Mouse (Mus musculus): ENCODE measurements around the gene Blm.

DNA sequence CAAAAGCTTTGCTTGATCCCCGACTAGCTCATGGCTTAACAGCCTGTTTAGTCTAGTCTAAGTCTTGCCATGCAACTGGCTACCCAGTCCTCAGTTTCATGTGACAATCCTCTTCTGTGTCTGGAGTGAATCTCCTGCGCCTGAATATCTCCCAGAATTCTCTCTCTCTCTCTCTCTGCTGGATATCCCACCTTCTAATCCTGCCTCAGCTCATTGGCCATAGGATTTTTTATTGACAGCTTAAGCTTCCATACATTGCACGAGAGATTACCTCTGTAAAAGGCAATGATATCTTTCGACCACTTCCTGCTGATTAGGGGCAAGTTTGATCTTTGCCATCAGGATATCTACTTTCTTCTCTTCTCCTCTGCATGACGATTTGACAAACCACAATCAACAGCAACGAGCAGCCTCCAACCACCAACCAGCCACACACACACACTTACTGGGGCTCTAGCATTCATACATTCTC, 85.3 kb downstream of the Blm start:
- TF ChIP-seq EP300 (IDR thresholded peaks at IDR 0.05; ENCODE audit: low read depth) (no peak), CTCF (IDR thresholded peaks at IDR 0.05; ENCODE audit: low read depth) (no peak)
